Mouse (Mus musculus): Measurements from ENCODE around the gene Carns1.

DNA sequence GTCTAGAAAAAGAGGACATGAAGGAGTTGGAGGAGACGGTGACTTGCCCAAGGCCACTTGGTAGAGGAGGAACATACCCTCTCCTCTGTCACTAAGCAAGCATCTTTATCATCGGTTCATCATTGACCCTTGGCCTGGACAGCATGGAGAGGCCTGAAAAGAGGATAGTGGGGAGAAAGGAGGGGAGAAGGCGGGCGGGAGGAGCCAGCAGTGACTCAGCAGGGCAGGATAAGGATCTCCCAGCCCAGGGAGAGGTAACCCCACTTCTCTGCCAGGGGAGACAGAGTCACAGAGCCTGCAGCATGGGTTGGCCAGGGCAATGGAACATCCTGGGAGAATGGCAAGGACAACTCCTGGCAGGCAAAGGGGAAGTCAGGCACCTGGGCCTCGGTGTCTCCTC, 33.3 kb upstream of the Carns1 start:
- TF ChIP-seq EP300 (IDR thresholded peaks at IDR 0.05; ENCODE audit: low read depth) (no peak), CTCF (IDR thresholded peaks at IDR 0.05; ENCODE audit: low read depth) (no peak)
